Mouse (Mus musculus) T-cell, adult 66 days (primary cell): ENCODE data around the gene Tbc1d22a. TPM values are rescaled to one million over a fixed set of nuclear protein-coding genes. Genes with fewer than 3 reads are reported as not detected.

Source experiments
- total RNA-seq, 2 experiments: library from RNA; stranded (reverse); gene quantifications; 3 replicates in 1 of 2; 4 replicates in 1 of 2; pipeline ENCODE4 v1.2.4; 2023

The Tbc1d22a gene
- total RNA-seq = 10 to 100 TPM; 31.0 to 32.9 TPM

GRCm38 (mm10) chr15:86213753-86214548 lies at the start of gene Tbc1d22a:
Gene Tbc1d22a (plus strand): TSS chr15:86214459.

GRCm38 (mm10) chr15:86185689-86186569 lies 28.3 kb upstream of the Tbc1d22a start, which contains the start of gene Cerk:
Gene Cerk (minus strand): TSS chr15:86186141.

Other genes with a start within 250 kb of the Tbc1d22a start
- gene Celsr1, start 180.7 kb upstream of the Tbc1d22a start, total RNA-seq = 10 to 100 TPM; 21.2 to 22.0 TPM
- gene Gramd4, start 156.8 kb upstream of the Tbc1d22a start, total RNA-seq = 100 to 1,000 TPM; 141 to 144 TPM
- gene Cerk, start 28.3 kb upstream of the Tbc1d22a start, total RNA-seq = 10 to 100 TPM; 22.4 to 23.6 TPM